Mouse (Mus musculus): ENCODE data around the gene Ttc38. TPM values are rescaled to one million over a fixed set of nuclear protein-coding genes. Genes with fewer than 3 reads are reported as not detected.

Ttc38 gene
- total and polyA plus RNA-seq, 2 experiments from 2014 or later, result 3.3 to 5.1 TPM

- H3K4me2 ChIP-seq (ENCODE audit: low read depth), result no peak overlapping the region
- peak; percentile 58 for ATAC-seq
- no peak overlapping the region for H3K27ac ChIP-seq (ENCODE audit: low read depth, low read length)
- H3K4me3 ChIP-seq (ENCODE audit: low read depth, low read length), result no peak overlapping the region
- no peak overlapping the region for H3K9ac ChIP-seq
- H3K36me3 ChIP-seq (ENCODE audit: insufficient read depth), result peaks cover 69% of the 10 kb centered on the region
- TF ChIP-seq CTCF (IDR thresholded peaks at IDR 0.05; ENCODE audit: low read depth), result no peak
- no peaks in the 10 kb centered on the region for H3K9me3 ChIP-seq (ENCODE audit: low read length)
- DNase-seq, result no peak
- no peaks in the 10 kb centered on the region for H3K4me1 ChIP-seq (ENCODE audit: insufficient read depth)
- no peaks in the 10 kb centered on the region for H3K27me3 ChIP-seq (ENCODE audit: insufficient read depth, low read length)
- 38% methylated on average over 13 of the region's 13 CpGs for WGBS
Observed at GRCm38 (mm10) chr15:85892498-85893118, 60.5 kb downstream of the Ttc38 start.

GRCm38 (mm10) chr15:85893871-85894270, 61.8 kb downstream of the Ttc38 start:
- ATAC-seq (no peak), DNase-seq (no peak)
- 85% methylated on average over 7 of the region's 7 CpGs for WGBS
- Histone ChIP-seq H3K4me2 (ENCODE audit: low read depth) (no peak overlapping the region), H3K4me3 (ENCODE audit: low read depth, low read length) (no peak overlapping the region), H3K27me3 (ENCODE audit: insufficient read depth, low read length) (no peaks in the 10 kb centered on the region), H3K9me3 (ENCODE audit: low read length) (no peaks in the 10 kb centered on the region), H3K27ac (ENCODE audit: low read depth, low read length) (no peak overlapping the region), H3K36me3 (ENCODE audit: insufficient read depth) (peaks cover 67% of the 10 kb centered on the region), H3K4me1 (ENCODE audit: insufficient read depth) (no peaks in the 10 kb centered on the region), H3K9ac (no peak overlapping the region)
- TF ChIP-seq CTCF (IDR thresholded peaks at IDR 0.05; ENCODE audit: low read depth), result no peak

GRCm38 (mm10) chr15:85896284-85896683, 64.2 kb downstream of the Ttc38 start:
- Histone ChIP-seq H3K9ac (no peak overlapping the region), H3K4me2 (ENCODE audit: low read depth) (no peak overlapping the region), H3K27me3 (ENCODE audit: insufficient read depth, low read length) (no peaks in the 10 kb centered on the region), H3K36me3 (ENCODE audit: insufficient read depth) (peaks cover 58% of the 10 kb centered on the region), H3K27ac (ENCODE audit: low read depth, low read length) (no peak overlapping the region), H3K9me3 (ENCODE audit: low read length) (no peaks in the 10 kb centered on the region), H3K4me3 (ENCODE audit: low read depth, low read length) (no peak overlapping the region), H3K4me1 (ENCODE audit: insufficient read depth) (no peaks in the 10 kb centered on the region)
- peak; percentile 35; the same call in 1 of the 2 replicates for ATAC-seq
- DNase-seq, result peak; percentile 90
- TF ChIP-seq CTCF (IDR thresholded peaks at IDR 0.05; ENCODE audit: low read depth), result peak; percentile 98
- 7% methylated on average over 8 of the region's 8 CpGs for WGBS

GRCm38 (mm10) chr15:85897113-85897512, 65.0 kb downstream of the Ttc38 start:
- H3K36me3 ChIP-seq (ENCODE audit: insufficient read depth), result peaks cover 58% of the 10 kb centered on the region

GRCm38 (mm10) chr15:85899396-85899795, 67.3 kb downstream of the Ttc38 start:
- no peak overlapping the region for H3K4me2 ChIP-seq (ENCODE audit: low read depth)
- no peaks in the 10 kb centered on the region for H3K27me3 ChIP-seq (ENCODE audit: insufficient read depth, low read length)
- no peak overlapping the region for H3K4me3 ChIP-seq (ENCODE audit: low read depth, low read length)
- no peaks in the 10 kb centered on the region for H3K4me1 ChIP-seq (ENCODE audit: insufficient read depth)
- H3K36me3 ChIP-seq (ENCODE audit: insufficient read depth), result peaks cover 35% of the 10 kb centered on the region
- H3K9me3 ChIP-seq (ENCODE audit: low read length), result no peaks in the 10 kb centered on the region
- peak; percentile 49; the same call in 1 of the 2 replicates for ATAC-seq
- H3K9ac ChIP-seq, result no peak overlapping the region
- DNase-seq, result no peak
- H3K27ac ChIP-seq (ENCODE audit: low read depth, low read length), result 0 out of 2 replicates have a peak overlapping the region, but pooled peaks have one; percentile 3
- 28% methylated on average over 6 of the region's 6 CpGs for WGBS
- TF ChIP-seq CTCF (IDR thresholded peaks at IDR 0.05; ENCODE audit: low read depth), result no peak

More at GRCm38 (mm10) chr15:85897113-85897512, 65.0 kb downstream of the Ttc38 start:
- Histone ChIP-seq H3K4me1 (ENCODE audit: insufficient read depth) (no peaks in the 10 kb centered on the region), H3K4me2 (ENCODE audit: low read depth) (no peak overlapping the region), H3K4me3 (ENCODE audit: low read depth, low read length) (no peak overlapping the region), H3K9me3 (ENCODE audit: low read length) (no peaks in the 10 kb centered on the region), H3K27ac (ENCODE audit: low read depth, low read length) (no peak overlapping the region), H3K9ac (no peak overlapping the region), H3K27me3 (ENCODE audit: insufficient read depth, low read length) (no peaks in the 10 kb centered on the region)
- WGBS, result 73% methylated on average over 10 of the region's 10 CpGs
- no peak for DNase-seq
- TF ChIP-seq CTCF (IDR thresholded peaks at IDR 0.05; ENCODE audit: low read depth), result no peak
- ATAC-seq, result no peak

- no peaks in the 10 kb centered on the region for H3K27me3 ChIP-seq (ENCODE audit: insufficient read depth, low read length)
- peaks cover 26% of the 10 kb centered on the region for H3K36me3 ChIP-seq (ENCODE audit: insufficient read depth)
- TF ChIP-seq CTCF (IDR thresholded peaks at IDR 0.05; ENCODE audit: low read depth), result no peak
- H3K4me2 ChIP-seq (ENCODE audit: low read depth), result no peak overlapping the region
- no peak for DNase-seq
- 57% methylated on average over 8 of the region's 8 CpGs for WGBS
- H3K27ac ChIP-seq (ENCODE audit: low read depth, low read length), result no peak overlapping the region
- 0 out of 2 replicates have a peak, but pooled peaks have one; percentile 7 for ATAC-seq
- no peak overlapping the region for H3K4me3 ChIP-seq (ENCODE audit: low read depth, low read length)
- H3K9me3 ChIP-seq (ENCODE audit: low read length), result no peaks in the 10 kb centered on the region
- H3K4me1 ChIP-seq (ENCODE audit: insufficient read depth), result no peaks in the 10 kb centered on the region
- H3K9ac ChIP-seq, result no peak overlapping the region
Observed at GRCm38 (mm10) chr15:85900318-85900717, 68.2 kb downstream of the Ttc38 start.

- H3K4me1 ChIP-seq (ENCODE audit: insufficient read depth), result no peaks in the 10 kb centered on the region
- TF ChIP-seq CTCF (IDR thresholded peaks at IDR 0.05; ENCODE audit: low read depth), result no peak
- no peaks in the 10 kb centered on the region for H3K9me3 ChIP-seq (ENCODE audit: low read length)
- no peak for DNase-seq
- no peak for ATAC-seq
- 81% methylated on average over 12 of the region's 12 CpGs for WGBS
- H3K9ac ChIP-seq, result no peak overlapping the region
- H3K4me2 ChIP-seq (ENCODE audit: low read depth), result no peak overlapping the region
- H3K36me3 ChIP-seq (ENCODE audit: insufficient read depth), result peaks cover 21% of the 10 kb centered on the region
- H3K27me3 ChIP-seq (ENCODE audit: insufficient read depth, low read length), result no peaks in the 10 kb centered on the region
- no peak overlapping the region for H3K27ac ChIP-seq (ENCODE audit: low read depth, low read length)
- no peak overlapping the region for H3K4me3 ChIP-seq (ENCODE audit: low read depth, low read length)
Observed at GRCm38 (mm10) chr15:85900801-85901200, 68.7 kb downstream of the Ttc38 start.
